Mouse (Mus musculus) G1E (cell line): ENCODE data around the gene Tmppe. TPM values are rescaled to one million over a fixed set of nuclear protein-coding genes. Genes with fewer than 3 reads are reported as not detected.
"Not testable (repeated sequence)": the region's sequence is repeated elsewhere in the genome, so short reads cannot be mapped to it uniquely, and the experiment has no call there.

ENCODE experiments used
- ATAC-seq: 2 replicates; pipeline ENCODE4 v1.8.0; 2016; ENCODE audit warnings: mild to moderate bottlenecking; ENCODE audit not compliant: insufficient number of reproducible peaks, poor library complexity, low FRiP score, severe bottlenecking; ENCODE audit errors: extremely low read depth
- DNase-seq: peaks from one replicate; pipeline ENCODE4 v3.0.0; 2012; ENCODE audit warnings: low spot score
- H3K27me3 ChIP-seq: 2 replicates; pipeline ENCODE4 v1.6.1; 2012; ENCODE audit warnings: mild to moderate bottlenecking, low read length, inconsistent platforms; ENCODE audit not compliant: insufficient read depth
- H3K36me3 ChIP-seq: replicated peaks from 2 replicates; pipeline ENCODE3; 2012; ENCODE audit warnings: mild to moderate bottlenecking, inconsistent platforms
- H3K4me1 ChIP-seq: 2 replicates; pipeline ENCODE4 v1.6.1; 2012; ENCODE audit warnings: low read depth, low read length, inconsistent platforms, mixed read lengths; ENCODE audit not compliant: insufficient read depth
- H3K4me3 ChIP-seq: 2 replicates; pipeline ENCODE4 v1.5.1; 2012; ENCODE audit warnings: low read depth, mild to moderate bottlenecking, inconsistent platforms, low read length, moderate library complexity, mixed read lengths
- H3K9me3 ChIP-seq: replicated peaks from 2 replicates; pipeline ENCODE4 v1.6.1; 2012; ENCODE audit warnings: inconsistent platforms
- CTCF ChIP-seq: IDR thresholded peaks from 2 replicates; pipeline ENCODE4 v1.5.1; 2012; ENCODE audit warnings: low read depth, low read length, inconsistent platforms, mixed read lengths
- GATA1 ChIP-seq: IDR thresholded peaks from 2 replicates; pipeline ENCODE4 v1.6.1; 2012; ENCODE audit warnings: borderline replicate concordance, low read length, inconsistent platforms, mixed read lengths
- GATA2 ChIP-seq: IDR thresholded peaks from 2 replicates; pipeline ENCODE4 v1.6.1; 2012; ENCODE audit warnings: low read depth, low read length, inconsistent platforms, borderline replicate concordance
- POLR2AphosphoS5 ChIP-seq: IDR thresholded peaks from 2 replicates; pipeline ENCODE4 v1.6.1; 2012; ENCODE audit warnings: low read depth, low read length, inconsistent platforms; ENCODE audit not compliant: insufficient replicate concordance
- TAL1 ChIP-seq: conservative IDR thresholded peaks from 2 replicates; pipeline ENCODE4 v1.6.1; 2012; ENCODE audit warnings: low read depth, low read length, inconsistent platforms, mixed read lengths
- polyA plus RNA-seq: library from polyadenylated mRNA; stranded (reverse); fragments of >175 nt; gene quantifications from 2 replicates; pipeline ENCODE4 v1.2.3, GENCODE M21; 2012
- total RNA-seq, 2 experiments: library from RNA; stranded (forward) in 1 of 2; stranded (reverse) in 1 of 2; fragments of 200-1000 nt in 1 of 2; fragments of >200 nt in 1 of 2; fragmentation: Nextera tagmentation in 1 of 2; gene quantifications; 2 replicates each; pipeline ENCODE4 v1.2.3; 2014 to 2017

Tmppe gene
- total and polyA plus RNA-seq, 3 experiments = 4.6 to 9.8 (median 6.2) TPM

GRCm38 (mm10) chr9:114387086-114387485 is 13.8 kb upstream of the Tmppe start:
- Histone ChIP-seq H3K4me1 (peaks cover 19% of the 10 kb centered on the region), H3K9me3 (peaks cover 3% of the 10 kb centered on the region; the same call in 1 of the 2 replicates), H3K4me3 (no peak overlapping the region), H3K36me3 (peaks cover 62% of the 10 kb centered on the region), H3K27me3 (no peaks in the 10 kb centered on the region)
- DNase-seq = no peak
- no peak for ATAC-seq
- no peak for TF ChIP-seq TAL1
- TF ChIP-seq GATA2 = no peak
- TF ChIP-seq GATA1 = no peak
- TF ChIP-seq CTCF = no peak
- TF ChIP-seq POLR2AphosphoS5 = no peak

- no peak for DNase-seq
- Histone ChIP-seq H3K9me3 (peaks cover 3% of the 10 kb centered on the region; the same call in 1 of the 2 replicates), H3K4me3 (no peak overlapping the region), H3K4me1 (peaks cover 19% of the 10 kb centered on the region), H3K27me3 (no peaks in the 10 kb centered on the region), H3K36me3 (peaks cover 51% of the 10 kb centered on the region)
- ATAC-seq = no peak
- TF ChIP-seq GATA1 (no peak), POLR2AphosphoS5 (no peak), CTCF (no peak), GATA2 (no peak)
Measured at GRCm38 (mm10) chr9:114388288-114388687, 12.6 kb upstream of the Tmppe start.

- H3K9me3 ChIP-seq = peaks cover 3% of the 10 kb centered on the region; the same call in 1 of the 2 replicates
- peaks cover 47% of the 10 kb centered on the region for H3K36me3 ChIP-seq
- TF ChIP-seq GATA2 = no peak
- TF ChIP-seq CTCF = no peak
- TF ChIP-seq TAL1 = no peak
- no peak for TF ChIP-seq GATA1
- no peak for TF ChIP-seq POLR2AphosphoS5
- DNase-seq (no peak), ATAC-seq (no peak)
- no peak overlapping the region for H3K4me3 ChIP-seq
- H3K4me1 ChIP-seq = peaks cover 23% of the 10 kb centered on the region
- no peaks in the 10 kb centered on the region for H3K27me3 ChIP-seq
Measured at GRCm38 (mm10) chr9:114388701-114389370, 12.1 kb upstream of the Tmppe start.

GRCm38 (mm10) chr9:114389371-114389904 is 11.5 kb upstream of the Tmppe start:
- DNase-seq (no peak), ATAC-seq (no peak)
- peak overlapping the region; percentile 94; the same call in 1 of the 2 replicates for H3K4me3 ChIP-seq
- TF ChIP-seq POLR2AphosphoS5 (no peak), GATA2 (no peak), CTCF (no peak), TAL1 (no peak), GATA1 (no peak)
- H3K36me3 ChIP-seq = peaks cover 41% of the 10 kb centered on the region
- H3K9me3 ChIP-seq = peaks cover 3% of the 10 kb centered on the region; the same call in 1 of the 2 replicates
- H3K27me3 ChIP-seq = no peaks in the 10 kb centered on the region
- H3K4me1 ChIP-seq = peaks cover 29% of the 10 kb centered on the region

DNA sequence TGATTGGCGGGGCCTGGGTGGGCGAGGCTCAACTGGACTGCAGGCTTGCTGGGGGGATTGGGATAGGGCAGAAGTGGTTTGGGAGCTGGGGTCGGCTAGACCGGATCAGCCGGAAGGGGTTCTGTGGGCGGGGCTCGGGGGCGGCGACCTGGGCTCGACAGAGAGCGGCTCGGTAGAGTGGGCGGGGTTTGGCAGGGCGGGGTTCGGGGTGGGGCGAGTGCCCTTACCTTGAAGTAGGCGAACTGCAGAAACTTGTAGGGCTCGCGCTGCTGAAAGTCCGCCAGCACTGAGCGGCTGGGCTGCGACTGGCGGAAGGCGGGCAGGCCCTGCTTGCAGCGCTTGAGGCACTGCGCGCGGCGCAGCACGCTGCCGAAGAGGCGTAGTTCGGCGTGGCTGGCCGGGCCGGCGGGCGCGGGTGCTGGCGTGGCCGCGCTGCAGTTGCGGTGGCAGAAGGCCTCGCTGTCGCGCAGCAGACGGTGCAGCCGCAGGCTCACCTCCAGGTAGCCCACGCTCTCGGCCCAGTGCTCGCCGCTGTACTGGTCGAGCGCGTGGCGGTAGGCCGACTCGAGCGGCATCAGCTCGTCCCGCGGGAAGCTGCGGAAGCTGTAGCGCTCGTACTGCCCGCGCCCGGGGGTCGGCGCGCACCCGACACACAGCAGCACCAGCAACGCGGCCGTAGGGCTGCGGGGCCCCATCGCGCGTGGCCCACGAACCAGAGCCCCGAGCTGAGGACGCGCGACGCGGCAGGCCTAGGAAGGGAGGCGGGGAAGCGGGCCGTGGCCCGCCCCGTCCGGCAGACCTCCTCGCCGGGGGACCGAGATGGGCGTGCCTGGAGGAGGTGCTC is 10.8 kb upstream of the Tmppe start, which contains the start of gene Crtap:
Gene Crtap (minus strand): TSS at position 771 of the 844 bp plus-strand sequence.
- Histone ChIP-seq H3K4me1 (peaks cover 36% of the 10 kb centered on the region), H3K9me3 (peaks cover 3% of the 10 kb centered on the region; the same call in 1 of the 2 replicates), H3K27me3 (no peaks in the 10 kb centered on the region), H3K4me3 (peak within 1 kb of the TSS; percentile 94), H3K36me3 (peaks cover 34% of the 10 kb centered on the region)
- TF ChIP-seq GATA1 = no peak
- TF ChIP-seq TAL1 = no peak
- no peak for TF ChIP-seq CTCF
- TF ChIP-seq GATA2 = no peak
- no peak for TF ChIP-seq POLR2AphosphoS5
- ATAC-seq (peak; percentile 72), DNase-seq (peak; percentile 76)

GRCm38 (mm10) chr9:114390749-114391075 is 10.2 kb upstream of the Tmppe start:
- no peak for TF ChIP-seq CTCF
- no peak for TF ChIP-seq TAL1
- TF ChIP-seq GATA2 = no peak
- TF ChIP-seq POLR2AphosphoS5 = no peak
- TF ChIP-seq GATA1 = no peak
- DNase-seq (no peak), ATAC-seq (no peak)
- Histone ChIP-seq H3K4me3 (peak overlapping the region; percentile 94), H3K27me3 (no peaks in the 10 kb centered on the region), H3K4me1 (peaks cover 41% of the 10 kb centered on the region), H3K36me3 (peaks cover 28% of the 10 kb centered on the region), H3K9me3 (peaks cover 3% of the 10 kb centered on the region; the same call in 1 of the 2 replicates)

- DNase-seq, H3K36me3 ChIP-seq, H3K9me3 ChIP-seq, H3K27me3 ChIP-seq, H3K4me3 ChIP-seq, ATAC-seq: not testable (repeated sequence)
- peaks cover 38% of the 10 kb centered on the region for H3K4me1 ChIP-seq
Measured at GRCm38 (mm10) chr9:114394136-114394535, 6.8 kb upstream of the Tmppe start.
